Mouse (Mus musculus): ENCODE data around the gene Tenm2. TPM values are rescaled to one million over a fixed set of nuclear protein-coding genes. Genes with fewer than 3 reads are reported as not detected.

Gene Tenm2
- total and polyA plus RNA-seq, 3 experiments = 0.08 to 0.14 (median 0.12) TPM

DNA sequence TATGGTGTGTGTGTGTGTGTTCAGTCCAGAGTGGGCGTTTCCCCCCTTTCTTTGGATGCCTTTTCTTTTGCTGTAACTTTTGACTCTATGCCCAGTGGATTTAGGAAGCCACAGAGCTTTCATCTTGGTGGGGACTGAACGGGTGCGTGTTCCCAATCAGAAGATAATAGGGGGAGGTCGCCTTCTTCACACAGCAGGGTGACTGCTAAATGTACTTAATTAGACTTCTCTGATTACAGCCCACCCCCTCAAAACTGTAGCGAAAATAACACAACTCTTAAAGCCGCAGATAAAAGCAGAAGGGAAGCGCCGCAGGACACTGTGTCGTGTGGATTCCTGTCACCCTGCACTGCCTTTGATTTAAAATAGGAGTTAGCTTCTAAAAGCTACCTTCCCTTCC, 1163.7 kb downstream of the Tenm2 start:
- TF ChIP-seq EP300 (IDR thresholded peaks at IDR 0.05; ENCODE audit: insufficient read depth, low read depth, low read length) (no peak), CTCF (IDR thresholded peaks at IDR 0.05) (no peak), POLR2A (IDR thresholded peaks at IDR 0.05; ENCODE audit: insufficient read depth, low read depth, low read length) (no peak)
- no peaks in the 10 kb centered on the region for H3K36me3 ChIP-seq (ENCODE audit: control insufficient read depth, insufficient read depth, low read length)
- H3K4me1 ChIP-seq (ENCODE audit: control insufficient read depth, insufficient read depth, low read length) = no peaks in the 10 kb centered on the region
- DNase-seq = no peak
- intact Hi-C loops (cut with DNase I) = no loop called here
- no peaks in the 10 kb centered on the region for H3K79me2 ChIP-seq (replicated peaks; ENCODE audit: control insufficient read depth, insufficient read depth, low read length)
- no peaks in the 10 kb centered on the region for H3K27me3 ChIP-seq (ENCODE audit: control insufficient read depth, insufficient read depth, low read length)
- H3K4me3 ChIP-seq = no peak overlapping the region
- WGBS = 29% methylated on average over 9 of the region's 9 CpGs
- H3K9ac ChIP-seq (ENCODE audit: low read depth, low read length) = no peak overlapping the region
- no peak overlapping the region for H3K27ac ChIP-seq

DNA sequence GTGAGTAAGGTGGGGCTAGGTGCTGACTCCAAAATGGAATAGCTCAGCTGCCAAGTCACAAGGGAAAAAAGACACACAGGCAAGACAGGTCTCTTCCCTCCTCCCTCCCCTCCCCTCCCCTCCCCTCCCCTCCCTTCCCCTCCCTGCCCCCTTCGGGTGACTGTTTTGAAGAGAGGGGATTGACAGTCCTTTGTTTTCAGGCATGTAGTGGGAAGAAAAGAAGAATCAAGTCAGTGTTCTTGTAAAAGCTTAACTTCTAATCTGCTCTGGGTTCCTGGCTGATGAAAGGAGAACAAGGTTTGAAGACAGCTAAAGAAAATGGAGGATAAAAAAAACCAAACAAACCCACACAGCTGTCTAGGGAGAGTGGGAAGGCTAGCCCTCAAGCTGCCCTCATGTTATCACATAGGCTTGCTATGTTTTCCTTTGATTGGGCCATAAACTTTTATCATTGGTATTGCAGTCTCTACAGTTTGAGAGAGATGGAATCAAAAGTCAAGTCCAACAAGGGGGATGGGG, 1176.4 kb downstream of the Tenm2 start:
- H3K4me3 ChIP-seq = no peak overlapping the region
- WGBS = no CpG with 5 or more reads among the region's 1 CpGs
- no peaks in the 10 kb centered on the region for H3K36me3 ChIP-seq (ENCODE audit: control insufficient read depth, insufficient read depth, low read length)
- DNase-seq = no peak
- no peaks in the 10 kb centered on the region for H3K4me1 ChIP-seq (ENCODE audit: control insufficient read depth, insufficient read depth, low read length)
- no peaks in the 10 kb centered on the region; the same call in 1 of the 2 replicates for H3K27me3 ChIP-seq (ENCODE audit: control insufficient read depth, insufficient read depth, low read length)
- intact Hi-C loops (cut with DNase I) = no loop called here
- H3K79me2 ChIP-seq (replicated peaks; ENCODE audit: control insufficient read depth, insufficient read depth, low read length) = no peaks in the 10 kb centered on the region
- no peak overlapping the region for H3K9ac ChIP-seq (ENCODE audit: low read depth, low read length)
- TF ChIP-seq EP300 (IDR thresholded peaks at IDR 0.05; ENCODE audit: insufficient read depth, low read depth, low read length) = no peak
- TF ChIP-seq CTCF (IDR thresholded peaks at IDR 0.05) = no peak
- no peak for TF ChIP-seq POLR2A (IDR thresholded peaks at IDR 0.05; ENCODE audit: insufficient read depth, low read depth, low read length)
- H3K27ac ChIP-seq = no peak overlapping the region

DNA sequence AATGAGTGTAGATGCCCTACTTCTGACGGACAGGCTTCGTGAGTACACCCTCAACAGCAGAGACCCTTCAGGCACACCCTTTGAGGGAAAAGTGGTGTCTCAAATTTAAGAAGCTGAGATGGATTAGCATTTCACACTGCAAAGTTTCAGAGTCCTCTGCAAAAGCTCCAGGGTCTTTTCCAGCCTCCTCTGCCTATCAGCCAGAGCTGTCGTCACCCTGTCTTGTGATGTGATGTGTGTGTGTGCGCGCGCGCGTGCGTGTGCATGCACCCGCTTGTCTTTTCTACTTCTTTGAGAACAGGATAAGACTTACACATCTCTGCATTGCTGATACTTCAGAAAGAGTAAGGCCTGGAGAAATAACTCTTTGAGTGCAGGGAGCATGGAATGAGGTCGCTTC, 1179.2 kb downstream of the Tenm2 start:
- DNase-seq = no peak
- Histone ChIP-seq H3K79me2 (replicated peaks; ENCODE audit: control insufficient read depth, insufficient read depth, low read length) (no peaks in the 10 kb centered on the region), H3K36me3 (ENCODE audit: control insufficient read depth, insufficient read depth, low read length) (no peaks in the 10 kb centered on the region), H3K27me3 (ENCODE audit: control insufficient read depth, insufficient read depth, low read length) (no peaks in the 10 kb centered on the region; the same call in 1 of the 2 replicates), H3K9ac (ENCODE audit: low read depth, low read length) (no peak overlapping the region), H3K27ac (no peak overlapping the region), H3K4me1 (ENCODE audit: control insufficient read depth, insufficient read depth, low read length) (no peaks in the 10 kb centered on the region), H3K4me3 (no peak overlapping the region)
- TF ChIP-seq EP300 (IDR thresholded peaks at IDR 0.05; ENCODE audit: insufficient read depth, low read depth, low read length) (no peak), POLR2A (IDR thresholded peaks at IDR 0.05; ENCODE audit: insufficient read depth, low read depth, low read length) (no peak), CTCF (IDR thresholded peaks at IDR 0.05) (no peak)
- WGBS = 47% methylated on average over 11 of the region's 11 CpGs
- intact Hi-C loops (cut with DNase I) = no loop called here

DNA sequence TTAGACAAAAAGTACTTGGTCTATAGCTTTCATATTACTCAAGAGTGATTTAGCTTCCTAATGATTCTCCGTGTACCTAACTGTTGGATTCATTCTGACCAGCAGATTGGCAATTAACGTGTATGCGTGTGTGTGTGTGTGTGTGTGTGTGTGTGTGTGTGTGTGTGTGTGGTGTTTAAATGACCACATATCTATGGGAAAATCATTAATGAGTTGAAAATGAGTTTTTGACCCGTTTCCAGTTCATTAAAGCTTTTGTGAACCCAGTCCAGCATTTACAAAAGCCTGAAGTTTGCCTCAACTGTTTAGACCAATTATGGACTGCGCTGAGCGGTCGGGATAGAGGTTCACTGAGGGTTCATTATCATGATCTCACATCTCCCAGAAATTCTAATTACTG, 1181.4 kb downstream of the Tenm2 start:
- WGBS = 86% methylated on average over 7 of the region's 7 CpGs

DNA sequence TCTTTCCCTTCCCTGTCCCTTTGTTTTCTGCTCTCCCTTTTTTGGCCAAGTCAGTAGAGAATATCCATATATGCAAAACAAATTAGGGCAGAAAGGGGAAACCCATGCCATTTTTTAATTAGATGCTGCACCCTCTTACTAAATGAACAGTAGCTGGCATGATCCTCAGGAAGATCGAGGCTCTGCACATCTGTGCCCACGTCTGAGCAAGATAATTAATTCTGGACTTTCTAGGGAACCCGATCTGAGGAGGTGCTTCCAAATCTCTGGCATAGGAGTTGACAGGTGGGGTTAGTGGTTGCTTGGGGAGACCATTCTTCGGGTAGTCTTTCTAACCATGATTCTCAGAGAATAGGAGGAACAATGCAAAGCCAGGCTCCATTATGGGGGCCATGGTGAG, 1182.3 kb downstream of the Tenm2 start:
- Histone ChIP-seq H3K9ac (ENCODE audit: low read depth, low read length) (no peak overlapping the region), H3K27ac (no peak overlapping the region), H3K27me3 (ENCODE audit: control insufficient read depth, insufficient read depth, low read length) (no peaks in the 10 kb centered on the region; the same call in 1 of the 2 replicates), H3K4me3 (no peak overlapping the region), H3K4me1 (ENCODE audit: control insufficient read depth, insufficient read depth, low read length) (no peaks in the 10 kb centered on the region), H3K79me2 (replicated peaks; ENCODE audit: control insufficient read depth, insufficient read depth, low read length) (no peaks in the 10 kb centered on the region), H3K36me3 (ENCODE audit: control insufficient read depth, insufficient read depth, low read length) (no peaks in the 10 kb centered on the region)
- no peak for DNase-seq
- no peak for TF ChIP-seq CTCF (IDR thresholded peaks at IDR 0.05)
- no peak for TF ChIP-seq EP300 (IDR thresholded peaks at IDR 0.05; ENCODE audit: insufficient read depth, low read depth, low read length)
- no peak for TF ChIP-seq POLR2A (IDR thresholded peaks at IDR 0.05; ENCODE audit: insufficient read depth, low read depth, low read length)
- WGBS = 64% methylated on average over 4 of the region's 4 CpGs
- intact Hi-C loops (cut with DNase I) = no loop called here

More for the DNA sequence above, 1181.4 kb downstream of the Tenm2 start:
- Histone ChIP-seq H3K79me2 (replicated peaks; ENCODE audit: control insufficient read depth, insufficient read depth, low read length) (no peaks in the 10 kb centered on the region), H3K4me1 (ENCODE audit: control insufficient read depth, insufficient read depth, low read length) (no peaks in the 10 kb centered on the region), H3K36me3 (ENCODE audit: control insufficient read depth, insufficient read depth, low read length) (no peaks in the 10 kb centered on the region), H3K27ac (no peak overlapping the region), H3K27me3 (ENCODE audit: control insufficient read depth, insufficient read depth, low read length) (no peaks in the 10 kb centered on the region; the same call in 1 of the 2 replicates), H3K9ac (ENCODE audit: low read depth, low read length) (no peak overlapping the region), H3K4me3 (no peak overlapping the region)
- TF ChIP-seq POLR2A (IDR thresholded peaks at IDR 0.05; ENCODE audit: insufficient read depth, low read depth, low read length) (no peak), EP300 (IDR thresholded peaks at IDR 0.05; ENCODE audit: insufficient read depth, low read depth, low read length) (no peak), CTCF (IDR thresholded peaks at IDR 0.05) (no peak)
- intact Hi-C loops (cut with DNase I) = no loop called here
- DNase-seq = no peak

DNA sequence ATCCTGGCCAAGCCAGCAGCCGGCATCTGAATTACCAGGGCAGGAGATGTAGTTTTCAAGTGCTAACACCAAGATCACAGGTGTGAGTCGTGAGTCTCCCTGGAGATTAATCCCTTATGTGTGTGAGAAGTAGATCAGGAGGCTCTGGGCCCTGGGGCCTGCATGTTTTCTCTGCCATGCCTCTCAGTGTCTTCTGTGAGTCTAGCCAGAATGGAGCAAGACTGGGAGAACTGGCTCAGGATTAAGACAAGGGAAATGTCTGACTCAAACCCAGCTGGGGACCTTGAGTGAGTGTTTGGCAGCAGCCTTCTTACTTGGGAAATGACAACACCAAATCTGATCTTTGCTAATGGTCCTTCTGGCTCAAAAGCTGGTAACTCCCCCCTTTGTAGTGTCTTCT, 1183.2 kb downstream of the Tenm2 start:
- no peak overlapping the region for H3K27ac ChIP-seq
- DNase-seq = no peak
- H3K9ac ChIP-seq (ENCODE audit: low read depth, low read length) = no peak overlapping the region
- H3K36me3 ChIP-seq (ENCODE audit: control insufficient read depth, insufficient read depth, low read length) = no peaks in the 10 kb centered on the region
- TF ChIP-seq POLR2A (IDR thresholded peaks at IDR 0.05; ENCODE audit: insufficient read depth, low read depth, low read length) (no peak), EP300 (IDR thresholded peaks at IDR 0.05; ENCODE audit: insufficient read depth, low read depth, low read length) (no peak), CTCF (IDR thresholded peaks at IDR 0.05) (no peak)
- H3K4me3 ChIP-seq = no peak overlapping the region
- H3K4me1 ChIP-seq (ENCODE audit: control insufficient read depth, insufficient read depth, low read length) = no peaks in the 10 kb centered on the region
- WGBS = 64% methylated on average over 2 of the region's 2 CpGs
- H3K79me2 ChIP-seq (replicated peaks; ENCODE audit: control insufficient read depth, insufficient read depth, low read length) = no peaks in the 10 kb centered on the region
- no peaks in the 10 kb centered on the region for H3K27me3 ChIP-seq (ENCODE audit: control insufficient read depth, insufficient read depth, low read length)
- intact Hi-C loops (cut with DNase I) = no loop called here
